Mouse (Mus musculus) spleen, adult 2 months (tissue): ENCODE data around the gene Tcp11l2. TPM values are rescaled to one million over a fixed set of nuclear protein-coding genes. Genes with fewer than 3 reads are reported as not detected.

Source experiments
- DNase-seq, 2 experiments: peaks; one replicate each; pipeline versions ENCODE4 v3.0.0 to v3.0.0-alpha.2; 2012 to 2021; ENCODE audit warnings: low spot score in 2 of 2, low read depth in 1 of 2
- H3K27ac ChIP-seq: fragments of 200-500 bp; 2 replicates; pipeline ENCODE4 v1.5.1; 2012; ENCODE audit warnings: low read length, inconsistent platforms; ENCODE audit not compliant: insufficient read depth
- H3K27me3 ChIP-seq: fragments of 200-500 bp; 2 replicates; pipeline ENCODE4 v1.6.1; 2012; ENCODE audit warnings: mild to moderate bottlenecking, moderate library complexity, low read length, inconsistent platforms; ENCODE audit not compliant: control insufficient read depth, insufficient read depth
- H3K36me3 ChIP-seq: fragments of 200-500 bp; 2 replicates; pipeline ENCODE4 v1.6.1; 2012; ENCODE audit warnings: mild to moderate bottlenecking, low read length, inconsistent platforms; ENCODE audit not compliant: control insufficient read depth, insufficient read depth
- H3K4me1 ChIP-seq: fragments of 200-500 bp; 2 replicates; pipeline ENCODE4 v1.6.1; 2011; ENCODE audit warnings: inconsistent platforms; ENCODE audit not compliant: control insufficient read depth, insufficient read depth, insufficient read length
- H3K4me3 ChIP-seq: fragments of 200-500 bp; 2 replicates; pipeline ENCODE4 v1.5.1; 2011; ENCODE audit warnings: mild to moderate bottlenecking, inconsistent platforms; ENCODE audit not compliant: insufficient read depth, insufficient read length; ENCODE audit errors: extremely low read depth
- CTCF ChIP-seq: fragments of 200-500 bp; IDR thresholded peaks from 2 replicates; pipeline ENCODE4 v1.5.1; 2011; ENCODE audit warnings: mild to moderate bottlenecking, inconsistent platforms; ENCODE audit not compliant: insufficient read depth, insufficient read length, insufficient replicate concordance; ENCODE audit errors: extremely low read depth
- POLR2A ChIP-seq: fragments of 200-500 bp; IDR thresholded peaks from 2 replicates; pipeline ENCODE4 v1.6.1; 2011; ENCODE audit warnings: low read depth, low read length, inconsistent platforms
- WGBS: fragments of 180-500 bp; shearing (Covaris S2); methylation state at CpG from one replicate; pipeline ENCODE4 v1.1.7; 2018; 5-methylcytosine and 5-hydroxymethylcytosine counted together
- polyA plus RNA-seq: library from polyadenylated mRNA; depleted of rRNA; stranded (reverse); fragments of >200 nt; gene quantifications from 2 replicates; pipeline ENCODE4 v1.2.3, GENCODE M21; 2012

Gene Tcp11l2
- polyA plus RNA-seq, 1 experiment = 81.2 TPM

GRCm38 (mm10) chr10:84632005-84632404 is 55.6 kb downstream of the Tcp11l2 start:
- 76% methylated on average over 4 of the region's 4 CpGs for WGBS
- Histone ChIP-seq H3K36me3 (peaks cover 12% of the 10 kb centered on the region), H3K27ac (peak overlapping the region; percentile 37), H3K4me3 (no peak overlapping the region), H3K4me1 (peaks cover 4% of the 10 kb centered on the region; the same call in 1 of the 2 replicates), H3K27me3 (no peaks in the 10 kb centered on the region)
- DNase-seq = no peak
- TF ChIP-seq CTCF = no peak
- no peak for TF ChIP-seq POLR2A

GRCm38 (mm10) chr10:84636656-84637055 is 60.2 kb downstream of the Tcp11l2 start:
- no peak for DNase-seq
- H3K4me3 ChIP-seq = no peak overlapping the region
- no peak overlapping the region for H3K27ac ChIP-seq
- peaks cover 24% of the 10 kb centered on the region for H3K36me3 ChIP-seq
- 96% methylated on average over 10 of the region's 10 CpGs for WGBS
- H3K27me3 ChIP-seq = no peaks in the 10 kb centered on the region
- TF ChIP-seq CTCF = no peak
- TF ChIP-seq POLR2A = no peak
- peaks cover 4% of the 10 kb centered on the region; the same call in 1 of the 2 replicates for H3K4me1 ChIP-seq

- TF ChIP-seq CTCF (no peak), POLR2A (no peak)
- Histone ChIP-seq H3K27me3 (no peaks in the 10 kb centered on the region), H3K4me1 (no peaks in the 10 kb centered on the region), H3K27ac (no peak overlapping the region), H3K4me3 (no peak overlapping the region), H3K36me3 (peaks cover 26% of the 10 kb centered on the region)
- 89% methylated on average over 4 of the region's 4 CpGs for WGBS
- no peak for DNase-seq
Observed at GRCm38 (mm10) chr10:84638382-84638781, 62.0 kb downstream of the Tcp11l2 start.

- 42% methylated on average over 4 of the region's 4 CpGs for WGBS
Observed at GRCm38 (mm10) chr10:84639525-84640287, 63.3 kb downstream of the Tcp11l2 start.

GRCm38 (mm10) chr10:84640861-84641260 is 64.4 kb downstream of the Tcp11l2 start:
- Histone ChIP-seq H3K4me1 (peaks cover 3% of the 10 kb centered on the region; the same call in 1 of the 2 replicates), H3K27ac (no peak overlapping the region), H3K4me3 (no peak overlapping the region), H3K36me3 (peaks cover 22% of the 10 kb centered on the region), H3K27me3 (no peaks in the 10 kb centered on the region)
- 96% methylated on average over 7 of the region's 7 CpGs for WGBS
- DNase-seq = no peak
- no peak for TF ChIP-seq CTCF
- TF ChIP-seq POLR2A = no peak

More at GRCm38 (mm10) chr10:84639525-84640287, 63.3 kb downstream of the Tcp11l2 start:
- no peaks in the 10 kb centered on the region for H3K4me1 ChIP-seq
- TF ChIP-seq CTCF = no peak
- H3K27me3 ChIP-seq = no peaks in the 10 kb centered on the region
- no peak overlapping the region for H3K4me3 ChIP-seq
- no peak overlapping the region for H3K27ac ChIP-seq
- H3K36me3 ChIP-seq = peaks cover 24% of the 10 kb centered on the region
- DNase-seq = no peak

GRCm38 (mm10) chr10:84641576-84641975 is 65.2 kb downstream of the Tcp11l2 start:
- H3K27me3 ChIP-seq = no peaks in the 10 kb centered on the region
- peaks cover 22% of the 10 kb centered on the region for H3K36me3 ChIP-seq
- H3K4me3 ChIP-seq = no peak overlapping the region
- TF ChIP-seq CTCF = no peak
- TF ChIP-seq POLR2A = no peak
- H3K27ac ChIP-seq = no peak overlapping the region
- no peak for DNase-seq
- 79% methylated on average over 2 of the region's 2 CpGs for WGBS
- H3K4me1 ChIP-seq = peaks cover 6% of the 10 kb centered on the region; the same call in 1 of the 2 replicates

- Histone ChIP-seq H3K27ac (peak overlapping the region; percentile 80), H3K36me3 (peaks cover 5% of the 10 kb centered on the region; the same call in 1 of the 2 replicates), H3K4me3 (no peak overlapping the region), H3K27me3 (no peaks in the 10 kb centered on the region), H3K4me1 (peaks cover 15% of the 10 kb centered on the region)
- TF ChIP-seq POLR2A (no peak), CTCF (no peak)
- WGBS = 62% methylated on average over 8 of the region's 8 CpGs
- DNase-seq = no peak
Observed at GRCm38 (mm10) chr10:84645940-84646339, 69.5 kb downstream of the Tcp11l2 start.
